Mouse (Mus musculus): ENCODE results near the gene Gm960.

Gene Gm960

DNA sequence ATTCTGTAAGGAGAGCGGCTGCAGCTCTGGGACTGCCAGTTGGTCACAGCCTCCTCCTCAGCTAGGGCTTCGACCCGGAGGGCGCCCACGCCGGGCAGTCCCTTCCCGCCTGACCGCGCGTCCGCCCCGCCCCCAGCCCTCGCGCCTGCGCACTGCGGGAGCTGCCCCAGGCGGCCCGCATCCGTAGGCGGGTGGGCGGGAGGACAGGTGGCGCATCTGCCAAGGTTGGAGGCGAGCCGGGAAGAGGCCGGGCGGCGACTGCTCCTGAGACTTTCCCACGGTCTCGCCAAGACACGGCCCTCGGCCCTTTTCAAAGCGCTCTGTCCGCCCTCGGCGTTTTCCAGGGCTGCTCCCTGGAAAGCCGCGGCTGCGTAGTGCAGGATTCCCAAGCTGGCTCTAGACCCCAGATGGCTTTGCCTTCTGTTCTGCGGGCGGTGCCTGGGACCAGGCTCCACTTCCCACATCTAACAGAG lies at the start of gene Gm960:
Gene Gm960, minus strand, starts transcription at position 464 of the 473 bp plus-strand sequence.
- no peak for DNase-seq (ENCODE audit: low read depth in 2 of 2, low spot score in 2 of 2)

DNA sequence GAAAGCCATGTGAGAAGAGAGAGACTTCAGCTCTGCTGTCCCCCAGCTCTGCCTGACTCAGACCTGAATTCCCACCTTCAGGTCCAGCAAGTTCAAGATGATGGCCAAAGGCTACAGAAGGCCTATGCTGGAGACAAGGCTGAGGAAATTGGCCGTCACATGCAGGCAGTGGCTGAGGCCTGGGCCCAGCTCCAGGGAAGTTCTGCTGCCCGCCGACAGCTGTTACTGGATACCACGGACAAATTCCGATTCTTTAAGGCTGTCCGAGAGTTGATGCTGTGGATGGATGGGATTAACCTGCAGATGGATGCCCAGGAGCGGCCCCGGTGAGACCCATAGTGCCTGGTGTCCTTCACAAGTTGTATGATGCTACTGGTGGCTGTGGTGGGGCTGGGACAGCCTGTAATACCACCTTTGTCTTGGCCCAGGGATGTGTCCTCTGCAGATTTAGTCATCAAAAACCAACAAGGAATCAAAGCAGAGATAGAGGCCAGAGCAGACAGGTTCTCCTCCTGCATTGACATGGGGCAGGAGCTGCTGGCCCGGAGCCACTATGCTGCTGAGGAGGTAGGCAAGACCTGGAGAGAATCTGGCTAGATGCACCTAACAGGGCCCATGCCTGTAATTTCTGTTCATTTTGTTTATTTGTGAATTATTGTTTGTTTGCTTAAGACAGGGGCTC lies 49.3 kb upstream of the Gm960 start:
- DNase-seq (ENCODE audit: low read depth in 2 of 2, low spot score in 2 of 2), result no peak

DNA sequence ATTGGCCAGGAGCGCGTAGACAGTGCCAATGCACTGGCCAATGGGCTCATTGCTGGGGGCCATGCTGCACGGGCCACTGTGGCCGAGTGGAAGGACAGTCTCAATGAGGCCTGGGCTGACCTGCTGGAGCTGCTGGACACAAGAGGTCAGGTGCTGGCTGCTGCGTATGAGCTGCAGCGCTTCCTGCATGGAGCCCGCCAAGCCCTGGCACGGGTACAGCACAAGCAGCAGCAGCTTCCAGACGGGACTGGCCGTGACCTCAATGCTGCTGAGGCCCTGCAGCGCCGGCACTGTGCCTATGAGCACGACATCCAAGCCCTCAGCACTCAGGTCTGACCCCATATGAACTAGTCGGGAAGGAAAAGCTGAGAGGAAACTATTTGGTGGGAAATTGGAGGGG lies 48.1 kb upstream of the Gm960 start:
- no peak for DNase-seq (ENCODE audit: low read depth in 2 of 2, low spot score in 2 of 2)

DNA sequence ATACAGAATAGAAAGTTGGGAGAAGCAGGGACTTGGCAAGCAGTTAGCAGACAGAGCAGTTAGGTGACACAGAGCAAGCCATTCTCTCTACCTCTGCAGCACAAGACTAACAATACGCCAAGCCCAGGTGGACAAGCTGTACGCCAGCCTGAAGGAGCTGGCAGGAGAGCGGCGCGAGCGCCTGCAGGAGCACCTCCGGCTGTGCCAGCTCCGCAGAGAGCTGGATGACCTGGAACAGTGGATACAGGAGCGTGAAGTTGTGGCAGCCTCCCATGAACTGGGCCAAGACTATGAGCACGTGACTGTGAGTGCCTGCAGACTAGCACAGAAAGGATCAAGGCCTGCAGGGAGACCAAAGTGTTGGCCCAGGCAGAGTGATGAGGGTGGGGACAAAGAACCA lies 47.2 kb upstream of the Gm960 start:
- DNase-seq (ENCODE audit: low read depth in 2 of 2, low spot score in 2 of 2), result no peak

DNA sequence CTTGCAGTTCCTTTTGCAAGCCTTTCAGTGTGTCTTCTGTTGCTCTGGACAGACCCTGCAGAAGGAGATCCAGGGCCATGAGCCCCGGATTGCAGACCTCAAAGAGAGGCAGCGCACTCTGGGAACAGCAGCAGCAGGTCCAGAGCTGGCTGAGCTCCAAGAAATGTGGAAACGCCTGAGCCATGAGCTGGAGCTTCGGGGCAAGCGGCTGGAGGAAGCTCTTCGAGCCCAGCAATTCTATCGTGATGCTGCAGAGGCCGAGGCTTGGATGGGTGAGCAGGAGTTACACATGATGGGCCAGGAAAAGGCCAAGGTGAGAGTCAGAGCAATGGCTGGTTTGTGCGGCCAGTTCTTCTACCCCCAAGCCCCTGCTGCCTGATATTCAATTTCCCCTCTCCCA lies 46.6 kb upstream of the Gm960 start:
- no peak for DNase-seq (ENCODE audit: low read depth in 2 of 2, low spot score in 2 of 2)

DNA sequence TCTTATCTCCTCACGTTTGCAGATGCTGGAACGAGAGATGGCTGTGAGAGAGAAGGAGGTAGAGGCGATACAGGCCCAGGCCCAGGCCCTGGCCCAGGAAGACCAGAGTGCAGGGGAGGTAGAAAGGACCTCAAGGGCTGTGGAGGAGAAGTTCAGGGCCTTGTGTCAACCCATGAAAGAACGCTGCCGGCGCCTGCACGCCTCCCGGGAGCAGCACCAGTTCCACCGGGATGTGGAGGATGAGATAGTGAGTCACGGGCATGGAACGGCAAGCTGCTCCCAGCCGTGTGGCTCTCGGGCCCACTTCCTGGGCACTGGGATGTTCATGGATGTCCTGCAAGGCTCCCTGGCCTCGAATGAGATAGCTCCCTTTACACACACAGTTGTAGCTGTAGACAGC lies 45.6 kb upstream of the Gm960 start:
- no peak for DNase-seq (ENCODE audit: low read depth in 2 of 2, low spot score in 2 of 2)

DNA sequence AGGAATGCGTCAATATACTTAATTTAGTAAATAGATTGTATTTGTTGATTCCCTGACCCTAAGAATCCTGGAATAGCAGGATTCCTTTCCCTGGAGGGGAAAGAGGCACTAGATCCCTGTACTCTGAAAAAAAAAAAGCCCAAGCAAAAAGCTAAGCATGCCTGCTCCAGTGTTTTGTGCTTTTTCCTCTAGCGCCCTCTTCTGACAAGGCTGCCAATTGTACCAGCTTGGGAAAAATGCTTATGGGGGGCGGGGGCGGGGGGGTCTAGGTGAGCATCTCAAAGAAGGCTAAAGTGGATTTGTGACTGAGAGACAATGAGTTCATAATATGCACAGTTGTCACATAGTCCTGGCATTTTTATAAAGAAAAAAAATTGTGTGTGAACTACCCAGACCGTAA lies 45.1 kb upstream of the Gm960 start:
- DNase-seq (ENCODE audit: low read depth in 2 of 2, low spot score in 2 of 2), result no peak

DNA sequence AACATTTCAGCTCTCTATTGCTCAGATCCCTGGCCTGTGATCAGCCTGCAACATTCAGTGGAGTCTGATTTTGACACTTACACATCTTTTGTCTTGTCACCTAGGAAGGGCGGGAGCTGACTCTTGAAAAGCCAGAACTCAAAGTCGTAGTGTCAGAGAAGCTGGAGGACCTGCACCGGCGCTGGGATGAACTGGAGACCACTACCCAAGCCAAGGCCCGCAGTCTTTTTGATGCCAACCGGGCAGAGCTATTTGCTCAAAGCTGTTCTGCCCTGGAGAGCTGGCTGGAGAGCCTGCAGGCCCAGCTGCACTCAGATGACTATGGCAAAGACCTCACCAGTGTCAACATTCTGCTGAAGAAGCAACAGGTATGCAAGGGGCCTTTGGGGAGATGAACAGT lies 43.8 kb upstream of the Gm960 start:
- DNase-seq (ENCODE audit: low read depth in 2 of 2, low spot score in 2 of 2), result no peak

DNA sequence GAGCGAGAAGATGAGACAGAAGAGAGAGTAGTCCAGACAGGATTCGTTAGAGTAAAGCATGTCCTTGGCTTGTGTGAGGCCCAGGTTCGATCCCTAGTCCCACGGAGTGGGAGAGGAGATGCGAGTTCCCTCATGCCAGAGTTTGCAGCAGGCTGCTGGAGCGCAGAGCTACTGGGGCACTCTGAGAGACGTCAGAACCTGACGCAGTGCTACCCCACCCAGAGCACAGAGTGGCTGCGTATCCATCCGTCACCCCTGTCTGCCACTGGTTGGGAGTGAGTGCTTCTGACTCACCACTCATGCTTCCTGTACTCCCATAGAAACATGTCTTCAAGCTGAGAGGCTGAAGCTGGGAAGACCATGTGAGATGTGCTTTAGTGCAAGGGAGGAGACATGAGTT lies 43.0 kb upstream of the Gm960 start:
- DNase-seq (ENCODE audit: low read depth in 2 of 2, low spot score in 2 of 2), result no peak

DNA sequence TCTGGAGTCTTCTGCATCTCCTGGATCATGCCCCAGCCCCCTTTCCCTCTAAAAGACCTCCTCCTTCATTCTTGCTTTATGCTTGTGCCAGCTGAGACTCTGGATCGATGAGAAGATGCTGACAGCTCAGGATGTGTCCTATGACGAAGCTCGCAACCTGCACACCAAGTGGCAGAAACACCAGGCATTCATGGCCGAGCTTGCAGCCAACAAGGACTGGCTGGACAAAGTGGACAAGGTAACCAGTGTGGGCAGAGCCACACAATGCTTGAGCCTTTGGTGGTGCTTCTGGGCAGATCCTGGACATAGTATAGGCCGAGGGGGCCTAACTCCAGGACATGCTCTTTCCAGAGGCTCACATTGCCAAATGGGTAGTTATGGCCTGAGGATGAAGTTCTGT lies 41.3 kb upstream of the Gm960 start:
- no peak for DNase-seq (ENCODE audit: low read depth in 2 of 2, low spot score in 2 of 2)

DNA sequence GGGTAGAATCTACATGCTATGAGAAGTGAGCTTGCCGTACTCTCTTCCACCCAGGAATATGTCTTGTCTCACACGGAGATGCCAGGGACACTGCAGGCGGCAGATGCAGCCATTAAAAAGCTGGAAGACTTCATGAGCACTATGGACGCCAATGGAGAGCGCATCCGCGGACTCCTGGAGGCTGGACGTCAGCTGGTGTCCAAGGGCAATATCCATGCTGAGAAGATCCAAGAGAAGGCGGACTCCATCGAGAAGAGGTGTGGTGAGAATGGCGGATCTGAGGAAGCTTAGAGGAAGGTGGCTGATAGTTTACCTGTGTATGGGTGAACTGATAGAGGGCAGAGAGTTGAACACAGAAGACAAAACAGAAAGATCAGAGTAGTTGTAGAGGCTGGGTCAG lies 40.6 kb upstream of the Gm960 start:
- DNase-seq (ENCODE audit: low read depth in 2 of 2, low spot score in 2 of 2), result no peak

DNA sequence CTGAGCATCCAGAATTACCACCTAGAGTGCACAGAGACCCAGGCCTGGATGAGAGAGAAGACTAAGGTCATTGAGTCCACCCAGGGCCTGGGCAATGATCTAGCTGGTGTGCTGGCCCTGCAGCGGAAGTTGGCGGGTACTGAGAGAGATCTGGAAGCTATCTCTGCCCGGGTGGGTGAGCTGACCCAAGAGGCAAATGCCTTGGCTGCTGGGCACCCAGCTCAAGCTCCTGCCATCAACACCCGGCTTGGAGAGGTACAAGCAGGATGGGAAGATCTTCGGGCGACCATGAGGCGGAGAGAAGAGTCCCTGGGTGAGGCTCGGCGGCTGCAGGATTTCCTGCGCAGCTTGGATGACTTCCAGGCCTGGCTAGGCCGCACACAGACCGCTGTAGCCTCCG lies 39.4 kb upstream of the Gm960 start:
- DNase-seq (ENCODE audit: low read depth in 2 of 2, low spot score in 2 of 2), result no peak

DNA sequence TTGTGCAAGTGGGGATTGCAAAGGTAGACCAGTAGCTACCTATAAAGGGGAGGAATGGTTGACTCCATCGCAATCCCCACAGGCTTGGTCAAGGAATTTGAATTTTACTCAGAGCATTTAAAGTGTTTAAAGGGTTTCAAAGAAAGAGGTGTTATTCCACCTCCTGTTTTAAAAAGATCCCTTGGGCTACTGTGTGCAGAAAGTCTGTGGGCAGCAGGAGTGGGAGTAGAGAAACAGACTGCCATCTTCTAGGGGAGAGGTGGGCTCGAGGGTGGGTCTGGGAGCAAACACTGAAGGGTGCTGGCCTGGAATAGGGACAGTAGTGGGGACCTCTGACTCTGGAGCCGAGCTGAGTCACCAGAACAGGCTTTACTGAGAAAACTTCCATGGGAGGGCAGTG lies 34.6 kb upstream of the Gm960 start:
- no peak for DNase-seq (ENCODE audit: low read depth in 2 of 2, low spot score in 2 of 2)

DNA sequence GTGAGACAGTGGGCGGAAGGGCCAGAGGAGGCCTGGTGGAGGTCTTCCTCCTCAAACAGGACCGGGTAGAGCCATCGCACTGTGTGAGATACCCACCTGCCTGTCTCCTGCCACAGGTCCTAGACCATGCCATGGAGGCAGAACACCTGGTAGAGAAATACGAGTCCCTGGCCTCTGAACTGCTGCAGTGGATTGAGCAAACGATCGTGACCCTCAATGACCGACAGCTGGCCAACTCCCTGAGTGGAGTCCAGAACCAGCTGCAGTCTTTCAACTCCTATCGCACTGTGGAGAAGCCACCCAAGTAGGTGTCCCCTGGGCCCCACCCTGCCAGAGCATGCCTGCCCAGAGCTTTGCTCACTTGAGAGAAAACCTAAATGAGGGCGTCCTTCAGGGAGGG lies 30.7 kb upstream of the Gm960 start:
- DNase-seq (ENCODE audit: low read depth in 2 of 2, low spot score in 2 of 2), result no peak

DNA sequence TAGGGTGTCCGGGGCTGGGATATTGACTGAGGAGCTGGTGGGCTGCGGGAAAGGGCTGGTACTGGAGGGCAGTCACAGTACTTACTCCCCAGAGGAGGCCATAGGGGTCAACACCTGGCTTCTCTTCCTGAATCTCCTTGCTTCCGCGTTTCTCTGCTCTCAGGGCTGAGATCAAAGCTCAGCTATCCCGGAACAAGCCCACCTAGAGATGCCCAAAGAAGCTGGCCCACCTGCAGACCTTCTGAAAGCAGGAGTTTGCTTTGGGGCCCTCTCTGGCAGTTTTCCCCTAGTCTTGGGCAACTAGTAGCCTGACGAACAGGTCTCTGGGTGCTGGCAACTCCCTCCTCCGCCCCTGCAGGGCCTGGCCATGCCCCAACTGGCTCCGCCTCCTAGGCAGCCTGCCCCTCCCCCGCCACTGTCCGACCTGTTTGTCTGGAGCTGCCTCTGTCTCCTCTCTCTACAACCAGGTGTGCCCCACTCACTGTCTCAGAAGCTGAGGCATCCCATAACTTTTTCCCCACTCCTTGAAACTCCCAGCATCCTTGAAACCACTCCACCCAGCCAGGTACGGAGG lies 22.3 kb upstream of the Gm960 start:
- no peak for DNase-seq (ENCODE audit: low read depth in 2 of 2, low spot score in 2 of 2)

DNA sequence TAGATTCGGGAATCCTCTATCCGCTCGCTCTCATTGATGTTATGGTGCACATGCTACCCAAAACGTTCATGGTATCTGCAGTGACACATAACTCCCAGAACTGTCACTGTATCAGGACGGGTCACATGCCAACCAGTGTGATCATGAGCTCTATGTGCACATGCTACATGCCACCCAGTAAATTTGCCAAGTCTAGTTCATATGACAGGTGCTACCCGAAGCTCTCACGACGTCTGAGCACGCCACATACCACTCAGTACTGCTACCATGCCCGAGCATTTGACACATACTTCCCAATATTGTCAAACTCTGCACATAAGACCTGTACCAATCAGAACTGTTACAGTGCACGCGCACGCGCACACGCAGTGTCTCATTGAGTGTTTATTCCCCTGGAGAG lies 21.6 kb upstream of the Gm960 start:
- DNase-seq (ENCODE audit: low read depth in 2 of 2, low spot score in 2 of 2), result no peak

DNA sequence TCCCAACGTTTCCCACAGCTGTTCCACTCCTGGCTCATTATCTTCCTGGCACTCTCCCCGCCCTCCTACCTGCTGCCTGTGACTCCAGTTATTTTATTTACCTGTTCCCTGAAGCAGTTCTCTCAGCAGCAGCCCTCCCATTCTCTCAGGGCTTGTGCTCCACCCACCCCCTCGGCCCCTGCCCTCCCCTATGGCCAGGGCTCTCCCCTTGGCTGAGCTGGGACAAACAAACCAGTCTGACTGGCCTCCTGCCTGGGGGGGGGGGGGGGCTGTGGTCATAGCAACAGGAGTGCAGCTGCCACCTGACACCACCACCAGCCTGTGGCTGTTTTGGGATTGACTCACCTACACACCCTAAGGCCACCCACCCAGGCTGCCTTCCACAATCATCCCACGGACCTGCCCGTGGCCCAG lies 20.9 kb upstream of the Gm960 start:
- DNase-seq (ENCODE audit: low read depth in 2 of 2, low spot score in 2 of 2), result no peak

DNA sequence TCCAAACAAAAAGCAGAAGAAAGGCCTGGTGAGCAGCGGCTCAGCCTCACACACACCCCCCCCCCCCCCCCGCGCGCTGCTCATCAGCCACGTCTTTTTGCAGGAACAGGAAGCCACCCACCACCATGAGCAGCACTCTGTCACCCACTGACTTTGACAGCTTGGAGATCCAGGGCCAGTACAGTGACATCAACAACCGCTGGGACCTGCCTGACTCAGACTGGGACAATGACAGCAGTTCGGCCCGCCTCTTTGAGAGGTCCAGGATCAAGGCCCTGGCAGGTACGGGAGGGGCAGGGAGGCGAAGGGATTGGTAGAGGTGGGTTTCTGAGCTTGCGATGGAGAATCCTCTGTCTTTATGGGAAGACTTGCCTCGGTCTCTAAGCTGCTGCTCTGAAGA lies 20.2 kb upstream of the Gm960 start:
- no peak for DNase-seq (ENCODE audit: low read depth in 2 of 2, low spot score in 2 of 2)

DNA sequence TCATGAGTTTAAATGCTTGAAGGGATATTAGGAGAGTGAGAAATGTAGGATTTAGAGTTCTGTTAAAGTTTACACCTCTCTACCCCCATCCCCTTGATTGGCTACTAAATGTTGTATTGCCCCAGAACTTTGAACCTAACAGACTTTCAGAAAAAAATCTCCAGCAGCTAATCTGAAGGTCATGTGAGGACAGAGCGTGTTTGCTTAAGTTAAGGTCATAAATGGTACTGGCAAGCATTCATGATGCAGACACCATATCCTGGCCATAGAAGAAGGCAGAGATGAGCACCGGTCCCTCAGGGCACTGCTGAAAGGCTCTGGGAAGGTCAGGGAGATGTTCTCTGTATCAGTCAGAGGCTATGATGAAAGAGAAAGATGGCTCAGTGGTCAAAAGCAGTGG lies 18.8 kb upstream of the Gm960 start:
- DNase-seq (ENCODE audit: low read depth in 2 of 2, low spot score in 2 of 2), result no peak

DNA sequence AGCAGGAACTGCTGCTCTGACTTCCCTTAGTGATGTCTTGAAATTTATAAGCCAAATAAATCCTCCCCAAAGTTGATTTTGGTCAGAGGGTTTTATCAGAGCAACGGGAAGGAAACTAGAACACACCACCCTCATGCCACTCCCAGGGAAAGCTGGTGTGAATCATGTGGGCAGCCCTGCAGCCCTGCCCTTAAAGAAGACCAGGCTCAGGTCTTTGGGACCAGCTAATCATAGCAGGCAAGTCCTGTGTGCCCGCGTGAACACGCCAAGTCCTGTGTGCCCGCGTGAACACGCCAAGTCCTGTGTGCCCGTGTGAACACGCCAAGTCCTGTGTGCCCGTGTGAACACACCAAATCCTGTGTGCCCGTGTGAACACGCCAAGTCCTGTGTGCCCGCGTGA lies 18.3 kb upstream of the Gm960 start:
- DNase-seq (ENCODE audit: low read depth in 2 of 2, low spot score in 2 of 2), result no peak

DNA sequence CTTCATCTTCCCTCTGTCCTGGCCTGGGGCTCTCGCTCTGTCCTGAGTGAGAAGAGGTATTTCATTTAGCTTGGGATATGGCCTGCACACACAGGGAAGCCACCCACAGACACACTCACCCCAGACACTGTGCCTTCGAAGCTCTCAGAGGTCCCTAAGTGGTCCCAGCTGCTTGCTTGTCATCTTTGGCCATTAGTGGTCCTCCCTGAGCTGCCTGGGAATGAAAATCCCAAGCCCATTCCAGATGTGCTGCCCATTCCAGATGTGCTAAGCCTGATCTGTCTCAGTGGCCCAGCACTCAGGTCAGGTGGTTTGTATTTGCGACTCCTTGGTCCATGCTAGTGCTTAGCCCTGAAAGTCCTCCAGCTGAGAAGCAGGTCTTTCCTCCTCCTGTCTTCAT lies 15.4 kb upstream of the Gm960 start:
- no peak for DNase-seq (ENCODE audit: low read depth in 2 of 2, low spot score in 2 of 2)

DNA sequence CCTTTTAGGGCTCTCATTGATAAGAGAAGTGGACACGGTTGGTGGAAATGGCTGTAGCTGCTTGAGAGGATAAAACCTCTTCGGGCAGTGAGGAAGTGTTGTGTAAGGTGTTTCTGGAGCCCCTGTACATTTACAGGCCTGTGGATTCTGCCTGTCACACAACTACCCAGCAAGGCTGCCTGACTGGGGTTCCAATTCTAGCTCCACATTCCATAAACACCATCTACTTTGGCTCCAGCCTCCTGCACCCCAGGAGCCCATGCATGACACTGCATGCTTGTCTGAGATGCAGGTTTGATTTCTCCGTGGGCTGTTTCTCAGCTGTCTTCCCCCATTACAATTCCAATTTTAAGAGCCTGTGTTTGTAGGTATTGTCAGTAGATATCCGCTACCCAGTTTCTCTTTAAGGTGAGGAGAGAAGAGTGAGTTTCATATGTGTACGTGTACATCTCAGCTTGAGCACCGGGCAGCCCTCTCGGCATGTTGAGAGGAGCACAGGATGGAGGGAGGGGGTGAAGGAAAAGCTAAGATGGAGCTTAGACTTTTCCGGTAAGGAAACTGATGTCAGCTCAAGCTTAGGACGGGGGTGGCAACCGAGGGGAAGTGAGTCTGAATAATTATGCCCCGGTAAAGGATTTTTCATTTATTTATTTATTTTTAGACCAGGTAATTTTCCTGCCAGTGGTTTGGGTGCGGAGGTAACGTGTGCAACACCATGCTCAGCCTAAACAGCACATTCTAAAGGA lies 14.5 kb upstream of the Gm960 start:
- DNase-seq (ENCODE audit: low read depth in 2 of 2, low spot score in 2 of 2), result no peak

Measured in CD8-positive naive resting alpha-beta T cell, adult 2 months (primary cell).